Mouse (Mus musculus) 416B (cell line): ENCODE results near the gene 1190005I06Rik.
A peak's percentile ranks its signal among the peaks of the same experiment; 100 is the strongest.

Source experiments
- DNase-seq: peaks from one replicate; pipeline ENCODE4 v3.0.0; 2011; ENCODE audit warnings: low read depth

The 1190005I06Rik gene

GRCm38 (mm10) chr8:120577821-120578220 lies 69.6 kb downstream of the 1190005I06Rik start:
- no peak for DNase-seq

GRCm38 (mm10) chr8:120575801-120576200 lies 71.6 kb downstream of the 1190005I06Rik start:
- DNase-seq = no peak

GRCm38 (mm10) chr8:120574941-120575340 lies 72.5 kb downstream of the 1190005I06Rik start:
- no peak for DNase-seq

- no peak for DNase-seq
These were observed 73.6 kb downstream of the 1190005I06Rik start for GRCm38 (mm10) chr8:120573866-120574265.

GRCm38 (mm10) chr8:120572534-120572933 lies 74.9 kb downstream of the 1190005I06Rik start:
- DNase-seq = no peak

- DNase-seq = no peak
These were observed 75.9 kb downstream of the 1190005I06Rik start for GRCm38 (mm10) chr8:120571561-120571960.

GRCm38 (mm10) chr8:120569939-120570715 lies 77.3 kb downstream of the 1190005I06Rik start:
- peak; percentile 67 for DNase-seq

GRCm38 (mm10) chr8:120569123-120569522 lies 78.3 kb downstream of the 1190005I06Rik start:
- DNase-seq = no peak

- DNase-seq = no peak
These were observed 79.2 kb downstream of the 1190005I06Rik start for GRCm38 (mm10) chr8:120568164-120568798.

GRCm38 (mm10) chr8:120567731-120568130 lies 79.7 kb downstream of the 1190005I06Rik start:
- no peak for DNase-seq

- DNase-seq = no peak
These were observed 80.8 kb downstream of the 1190005I06Rik start for GRCm38 (mm10) chr8:120566681-120567080.

- no peak for DNase-seq
These were observed 82.2 kb downstream of the 1190005I06Rik start for GRCm38 (mm10) chr8:120565151-120565711.

GRCm38 (mm10) chr8:120563851-120564837 lies 83.3 kb downstream of the 1190005I06Rik start:
- peak; percentile 99 for DNase-seq

- DNase-seq = no peak
These were observed 84.1 kb downstream of the 1190005I06Rik start for GRCm38 (mm10) chr8:120563348-120563724.

GRCm38 (mm10) chr8:120562680-120563347 lies 84.6 kb downstream of the 1190005I06Rik start:
- DNase-seq = no peak

GRCm38 (mm10) chr8:120561539-120562435 lies 85.6 kb downstream of the 1190005I06Rik start:
- DNase-seq = peak; percentile 38

- no peak for DNase-seq
These were observed 86.9 kb downstream of the 1190005I06Rik start for GRCm38 (mm10) chr8:120560535-120560934.

- DNase-seq = no peak
These were observed 87.8 kb downstream of the 1190005I06Rik start for GRCm38 (mm10) chr8:120559654-120560053.
